Mouse (Mus musculus): ENCODE measurements around the gene Esyt2. TPM values are rescaled to one million over a fixed set of nuclear protein-coding genes. Genes with fewer than 3 reads are reported as not detected.
A peak's percentile ranks its signal among the peaks of the same experiment; 100 is the strongest.
"Not testable (repeated sequence)": the region's sequence is repeated elsewhere in the genome, so short reads cannot be mapped to it uniquely, and the experiment has no call there.

The Esyt2 gene
- polyA plus RNA-seq, 1 experiment: 0.69 TPM

- Histone ChIP-seq H3K36me3 (ENCODE audit: control insufficient read depth) (peaks cover 9% of the 10 kb centered on the region), H3K9me3 (ENCODE audit: control insufficient read depth, low read length) (no peaks in the 10 kb centered on the region)
These were observed 25.4 kb upstream of the Esyt2 start for GRCm38 (mm10) chr12:116255636-116256035.

DNA sequence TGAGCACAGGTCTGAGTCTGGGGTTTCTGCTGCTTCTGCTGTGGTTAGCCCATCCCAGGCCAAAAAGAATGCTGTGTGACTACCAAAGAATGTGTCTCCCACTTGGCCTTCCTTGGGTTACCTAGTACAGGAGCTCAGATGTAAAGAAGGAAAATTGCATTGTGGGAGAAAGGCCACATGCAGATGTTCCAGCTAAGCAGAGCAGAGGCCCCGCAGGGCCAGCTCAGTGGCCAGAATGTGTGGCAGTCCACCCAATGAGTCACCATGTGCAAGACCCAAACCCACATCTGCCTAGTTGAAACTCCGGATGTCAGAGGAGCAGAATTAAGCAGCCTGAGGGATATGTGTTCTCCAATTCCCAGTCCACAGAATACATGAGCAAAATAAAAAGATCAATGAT is 22.7 kb upstream of the Esyt2 start:
- Histone ChIP-seq H3K9me3 (ENCODE audit: control insufficient read depth, low read length) (no peaks in the 10 kb centered on the region), H3K4me3 (replicated peaks) (no peak overlapping the region), H3K4me1 (ENCODE audit: control insufficient read depth) (peaks cover 28% of the 10 kb centered on the region), H3K27me3 (ENCODE audit: control insufficient read depth) (no peaks in the 10 kb centered on the region), H3K36me3 (ENCODE audit: control insufficient read depth) (peaks cover 2% of the 10 kb centered on the region)
- TF ChIP-seq GATA1 (IDR thresholded peaks at IDR 0.05; ENCODE audit: low read length) (no peak), TAL1 (IDR thresholded peaks at IDR 0.05; ENCODE audit: low read length) (no peak)

More at GRCm38 (mm10) chr12:116255636-116256035, 25.4 kb upstream of the Esyt2 start:
- Histone ChIP-seq H3K27me3 (ENCODE audit: control insufficient read depth) (no peaks in the 10 kb centered on the region), H3K4me3 (replicated peaks) (no peak overlapping the region), H3K4me1 (ENCODE audit: control insufficient read depth) (peaks cover 16% of the 10 kb centered on the region)
- TF ChIP-seq TAL1 (IDR thresholded peaks at IDR 0.05; ENCODE audit: low read length): no peak
- TF ChIP-seq GATA1 (IDR thresholded peaks at IDR 0.05; ENCODE audit: low read length): no peak

- TF ChIP-seq GATA1 (IDR thresholded peaks at IDR 0.05; ENCODE audit: low read length) (no peak), TAL1 (IDR thresholded peaks at IDR 0.05; ENCODE audit: low read length) (no peak)
These were observed 18.2 kb upstream of the Esyt2 start, which contains the start of gene Wdr60 for GRCm38 (mm10) chr12:116262555-116263341. Gene Wdr60, minus strand, starts transcription at chr12:116263022.

DNA sequence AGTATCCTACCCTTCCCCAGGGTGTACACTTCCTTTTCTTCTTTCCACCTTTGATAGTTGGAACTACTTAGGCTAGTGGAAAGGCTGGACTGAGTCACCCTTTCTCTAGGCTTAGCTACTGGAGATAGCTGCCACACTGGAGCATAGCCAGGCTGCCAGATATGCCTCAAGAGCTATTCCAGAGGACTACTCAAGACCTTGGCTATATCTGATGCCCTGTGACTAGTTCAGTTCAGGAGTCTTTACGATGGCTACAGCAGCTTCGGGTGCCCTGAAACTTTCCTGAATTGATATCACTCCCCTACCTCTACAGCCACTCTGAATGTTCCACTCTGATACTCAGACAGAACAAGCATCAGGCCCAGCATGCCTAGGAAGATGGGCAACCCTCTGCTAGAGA is 16.2 kb upstream of the Esyt2 start:
- H3K9me3 ChIP-seq (ENCODE audit: control insufficient read depth, low read length): no peaks in the 10 kb centered on the region

More at GRCm38 (mm10) chr12:116262555-116263341, 18.2 kb upstream of the Esyt2 start, which contains the start of gene Wdr60:
- Histone ChIP-seq H3K27me3 (ENCODE audit: control insufficient read depth) (no peaks in the 10 kb centered on the region), H3K36me3 (ENCODE audit: control insufficient read depth) (no peaks in the 10 kb centered on the region), H3K4me3 (replicated peaks) (peak within 1 kb of the TSS; percentile 69), H3K9me3 (ENCODE audit: control insufficient read depth, low read length) (no peaks in the 10 kb centered on the region), H3K4me1 (ENCODE audit: control insufficient read depth) (peaks cover 35% of the 10 kb centered on the region)

GRCm38 (mm10) chr12:116265275-116265674 is 15.7 kb upstream of the Esyt2 start:
- Histone ChIP-seq H3K9me3 (ENCODE audit: control insufficient read depth, low read length) (no peaks in the 10 kb centered on the region), H3K4me3 (replicated peaks) (no peak overlapping the region)

More for the DNA sequence above, 16.2 kb upstream of the Esyt2 start:
- Histone ChIP-seq H3K4me1 (ENCODE audit: control insufficient read depth) (peaks cover 41% of the 10 kb centered on the region), H3K4me3 (replicated peaks) (no peak overlapping the region), H3K36me3 (ENCODE audit: control insufficient read depth) (no peaks in the 10 kb centered on the region), H3K27me3 (ENCODE audit: control insufficient read depth) (no peaks in the 10 kb centered on the region)
- TF ChIP-seq GATA1 (IDR thresholded peaks at IDR 0.05; ENCODE audit: low read length) (no peak), TAL1 (IDR thresholded peaks at IDR 0.05; ENCODE audit: low read length) (no peak)

GRCm38 (mm10) chr12:116269450-116269849 is 11.5 kb upstream of the Esyt2 start:
- H3K27me3 ChIP-seq (ENCODE audit: control insufficient read depth): no peaks in the 10 kb centered on the region
- no peaks in the 10 kb centered on the region for H3K36me3 ChIP-seq (ENCODE audit: control insufficient read depth)
- no peak overlapping the region for H3K4me3 ChIP-seq (replicated peaks)
- peaks cover 29% of the 10 kb centered on the region for H3K4me1 ChIP-seq (ENCODE audit: control insufficient read depth)
- TF ChIP-seq TAL1 (IDR thresholded peaks at IDR 0.05; ENCODE audit: low read length) (no peak), GATA1 (IDR thresholded peaks at IDR 0.05; ENCODE audit: low read length) (no peak)
- H3K9me3 ChIP-seq (ENCODE audit: control insufficient read depth, low read length): no peaks in the 10 kb centered on the region

More at GRCm38 (mm10) chr12:116265275-116265674, 15.7 kb upstream of the Esyt2 start:
- TF ChIP-seq TAL1 (IDR thresholded peaks at IDR 0.05; ENCODE audit: low read length): no peak
- Histone ChIP-seq H3K4me1 (ENCODE audit: control insufficient read depth) (peaks cover 41% of the 10 kb centered on the region), H3K36me3 (ENCODE audit: control insufficient read depth) (no peaks in the 10 kb centered on the region), H3K27me3 (ENCODE audit: control insufficient read depth) (no peaks in the 10 kb centered on the region)

- no peak for TF ChIP-seq GATA1 (IDR thresholded peaks at IDR 0.05; ENCODE audit: low read length)
- no peak for TF ChIP-seq TAL1 (IDR thresholded peaks at IDR 0.05; ENCODE audit: low read length)
- Histone ChIP-seq H3K27me3 (ENCODE audit: control insufficient read depth) (no peaks in the 10 kb centered on the region), H3K9me3 (ENCODE audit: control insufficient read depth, low read length) (no peaks in the 10 kb centered on the region), H3K36me3 (ENCODE audit: control insufficient read depth) (no peaks in the 10 kb centered on the region), H3K4me3 (replicated peaks) (no peak overlapping the region), H3K4me1 (ENCODE audit: control insufficient read depth) (peaks cover 19% of the 10 kb centered on the region)
These were observed 10.5 kb upstream of the Esyt2 start for GRCm38 (mm10) chr12:116270538-116270937.

DNA sequence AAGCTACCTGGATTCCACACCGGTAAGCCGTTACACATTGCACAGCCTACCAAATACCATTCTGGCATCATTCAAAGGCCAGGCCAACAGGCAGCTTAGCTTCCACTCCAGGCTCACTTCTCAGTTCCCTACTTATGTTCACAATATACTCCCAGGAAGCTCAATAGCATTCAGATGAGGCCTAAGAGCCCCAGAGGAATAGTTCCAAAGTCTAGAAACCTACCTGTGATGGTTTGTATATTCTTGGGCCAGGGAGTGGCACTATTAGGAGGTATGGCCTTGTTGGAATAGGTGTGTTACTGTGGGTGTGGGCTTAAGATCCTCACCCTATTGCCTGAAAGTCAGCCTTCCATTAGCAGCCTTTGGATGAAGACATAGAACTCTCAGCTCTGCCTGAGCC is 9.9 kb upstream of the Esyt2 start:
- Histone ChIP-seq H3K36me3 (ENCODE audit: control insufficient read depth) (no peaks in the 10 kb centered on the region), H3K4me1 (ENCODE audit: control insufficient read depth) (peaks cover 22% of the 10 kb centered on the region), H3K27me3 (ENCODE audit: control insufficient read depth) (no peaks in the 10 kb centered on the region), H3K9me3 (ENCODE audit: control insufficient read depth, low read length) (no peaks in the 10 kb centered on the region), H3K4me3 (replicated peaks) (no peak overlapping the region)
- no peak for TF ChIP-seq GATA1 (IDR thresholded peaks at IDR 0.05; ENCODE audit: low read length)
- TF ChIP-seq TAL1 (IDR thresholded peaks at IDR 0.05; ENCODE audit: low read length): no peak

DNA sequence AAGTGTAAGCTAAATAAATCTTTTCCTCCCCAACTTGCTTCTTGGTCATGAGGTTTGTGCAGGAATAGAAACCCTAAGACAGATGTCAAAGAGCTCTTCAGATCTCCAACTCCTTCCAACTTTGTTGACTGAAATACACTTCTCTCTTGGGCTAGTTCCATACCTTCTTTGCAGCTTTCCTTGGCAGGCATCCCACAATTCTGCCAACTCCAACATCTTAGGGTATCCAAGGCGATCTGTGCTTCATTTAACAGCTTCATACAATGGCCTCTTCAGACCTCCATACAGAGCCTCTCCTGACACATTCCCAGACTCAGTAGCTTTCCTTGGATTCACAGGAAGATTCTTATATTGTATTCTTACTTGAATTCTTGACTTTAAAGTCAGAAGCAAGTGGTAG is 7.3 kb upstream of the Esyt2 start:
- no peaks in the 10 kb centered on the region for H3K36me3 ChIP-seq (ENCODE audit: control insufficient read depth)
- H3K4me3 ChIP-seq (replicated peaks): no peak overlapping the region
- no peaks in the 10 kb centered on the region for H3K27me3 ChIP-seq (ENCODE audit: control insufficient read depth)
- no peaks in the 10 kb centered on the region for H3K9me3 ChIP-seq (ENCODE audit: control insufficient read depth, low read length)
- H3K4me1 ChIP-seq (ENCODE audit: control insufficient read depth): peaks cover 46% of the 10 kb centered on the region
- TF ChIP-seq GATA1 (IDR thresholded peaks at IDR 0.05; ENCODE audit: low read length) (no peak), TAL1 (IDR thresholded peaks at IDR 0.05; ENCODE audit: low read length) (no peak)

- peaks cover 54% of the 10 kb centered on the region for H3K4me1 ChIP-seq (ENCODE audit: control insufficient read depth)
- not testable (repeated sequence) for H3K4me3 ChIP-seq (replicated peaks); H3K27me3 ChIP-seq (ENCODE audit: control insufficient read depth)
These were observed 5.9 kb upstream of the Esyt2 start, which contains the start of gene Gm11027 for GRCm38 (mm10) chr12:116275086-116275485. Gene Gm11027, plus strand, starts transcription at chr12:116275386.

More at GRCm38 (mm10) chr12:116275086-116275485, 5.9 kb upstream of the Esyt2 start, which contains the start of gene Gm11027:
- not testable (repeated sequence) for H3K36me3 ChIP-seq (ENCODE audit: control insufficient read depth); H3K9me3 ChIP-seq (ENCODE audit: control insufficient read depth, low read length)
